In the genomic region with DNA sequence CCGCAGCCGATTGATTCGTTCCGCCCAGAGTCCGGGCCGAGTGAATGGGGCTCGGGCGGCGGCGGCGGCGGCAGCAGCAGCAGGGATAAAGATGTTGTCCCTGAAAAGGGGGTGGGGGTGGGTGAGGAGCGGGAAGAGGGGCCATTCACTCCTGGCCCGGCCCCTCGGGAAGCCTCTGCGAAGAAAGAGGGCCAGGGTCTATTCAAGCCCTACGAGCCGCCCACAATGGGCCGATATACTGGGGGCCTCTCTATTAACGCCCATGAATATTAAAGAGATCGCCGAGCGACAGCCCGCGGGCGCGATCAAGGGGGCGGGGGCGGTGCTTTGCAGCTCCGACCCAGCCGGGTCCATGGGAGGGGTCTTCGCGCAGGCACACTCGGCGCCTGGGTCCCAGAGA, we compare ENCODE assay signal across 10 mouse cellular contexts. TPM values are rescaled to one million over a fixed set of nuclear protein-coding genes. Genes with fewer than 3 reads are reported as not detected.
DNase-seq lines count a peak whose midpoint lies in the region; ATAC-seq and TF ChIP-seq lines count a peak whose summit lies in the region.
"Had no signal": no experiment of that assay in that cellular context is flagged by ENCODE, and none has a peak within 500 bp of the region (broad histone marks: within the 10 kb centered on the region; RNA-seq: fewer than 3 reads in every experiment).

No protein-coding gene starts in this region.

- H3K9ac ChIP-seq in liver, embryonic 11.5 days (ENCODE audit: low read depth, low read length), result no peak overlapping the region
- peak overlapping the region; percentile 34; the same call in 1 of the 2 replicates for H3K9ac ChIP-seq in embryonic facial prominence, embryonic 14.5 days (ENCODE audit: low read depth, low read length)
- no peak overlapping the region for H3K9ac ChIP-seq in intestine, postnatal 0 days (ENCODE audit: low read depth, low read length)

- no peak for DNase-seq in liver, embryonic 11.5 days (ENCODE audit: low spot score)
- DNase-seq in liver, result no peak
- DNase-seq in embryonic facial prominence, embryonic 14.5 days (ENCODE audit: low spot score), result no peak
- DNase-seq in retina, postnatal 1 day, result peak; percentile 32
- DNase-seq in frontal cortex, postnatal 14 days (ENCODE audit: low spot score in 2 of 2), result no peak
- DNase-seq in testis, postnatal 14 days (ENCODE audit: low spot score), result no peak
- DNase-seq in spleen, adult 18-20 months, result no peak

- no peaks in the 10 kb centered on the region for H3K36me3 ChIP-seq in liver, embryonic 11.5 days (ENCODE audit: control insufficient read depth, insufficient read depth, low read length)
- H3K36me3 ChIP-seq in embryonic facial prominence, embryonic 14.5 days (ENCODE audit: control insufficient read depth, insufficient read depth, low read length), result no peaks in the 10 kb centered on the region
- no peaks in the 10 kb centered on the region for H3K36me3 ChIP-seq in intestine, postnatal 0 days (ENCODE audit: control insufficient read depth, insufficient read depth)

- 0 out of 2 replicates have a peak overlapping the region, but pooled peaks have one; percentile 6 for H3K4me3 ChIP-seq in liver, embryonic 11.5 days (ENCODE audit: low read depth, low read length)
- peak overlapping the region; percentile 32 for H3K4me3 ChIP-seq in embryonic facial prominence, embryonic 14.5 days (ENCODE audit: low read depth, low read length)
- peak overlapping the region; percentile 9 for H3K4me3 ChIP-seq in intestine, postnatal 0 days (ENCODE audit: low read depth, low read length)

- TF ChIP-seq CTCF in intestine, postnatal 0 days (IDR thresholded peaks at IDR 0.05; ENCODE audit: low read depth), result no peak

- no peak overlapping the region; the same call in 1 of the 2 replicates for H3K4me2 ChIP-seq in liver, embryonic 11.5 days
- peak overlapping the region; percentile 49 for H3K4me2 ChIP-seq in embryonic facial prominence, embryonic 14.5 days (ENCODE audit: low read depth, low read length)
- H3K4me2 ChIP-seq in intestine, postnatal 0 days (replicated peaks; ENCODE audit: low read depth), result peak overlapping the region; percentile 27

- H3K9me3 ChIP-seq in liver, embryonic 11.5 days (ENCODE audit: control insufficient read depth, low read length), result no peaks in the 10 kb centered on the region
- no peaks in the 10 kb centered on the region for H3K9me3 ChIP-seq in embryonic facial prominence, embryonic 14.5 days (ENCODE audit: control insufficient read depth, low read length)
- no peaks in the 10 kb centered on the region for H3K9me3 ChIP-seq in intestine, postnatal 0 days (ENCODE audit: control insufficient read depth)

- H3K27me3 ChIP-seq in liver, embryonic 11.5 days (replicated peaks; ENCODE audit: control insufficient read depth, insufficient read depth, low read length), result peaks cover 100% of the 10 kb centered on the region
- peaks cover 99% of the 10 kb centered on the region for H3K27me3 ChIP-seq in embryonic facial prominence, embryonic 14.5 days (replicated peaks; ENCODE audit: control insufficient read depth, insufficient read depth, low read length)
- H3K27me3 ChIP-seq in intestine, postnatal 0 days (replicated peaks; ENCODE audit: control insufficient read depth, insufficient read depth, low read length), result peaks cover 99% of the 10 kb centered on the region

- ATAC-seq in liver, embryonic 11.5 days (replicated peaks; ENCODE audit: low FRiP score), result no peak
- no peak for ATAC-seq in embryonic facial prominence, embryonic 14.5 days (ENCODE audit: low read depth)
- no peak for ATAC-seq in intestine, postnatal 0 days
- ATAC-seq: Patski had no signal

- H3K4me1 ChIP-seq in liver, embryonic 11.5 days (replicated peaks; ENCODE audit: control insufficient read depth, insufficient read depth, low read length), result peaks cover 4% of the 10 kb centered on the region; the same call in 1 of the 2 replicates
- H3K4me1 ChIP-seq in embryonic facial prominence, embryonic 14.5 days (ENCODE audit: control insufficient read depth, insufficient read depth, low read length), result peaks cover 26% of the 10 kb centered on the region
- no peaks in the 10 kb centered on the region for H3K4me1 ChIP-seq in intestine, postnatal 0 days (replicated peaks; ENCODE audit: control insufficient read depth, insufficient read depth, low read length)

- WGBS in liver, embryonic 11.5 days, result 3% methylated on average over 35 of the region's 35 CpGs
- 1% methylated on average over 32 of the region's 35 CpGs for whole genome bisulfite sequencing in embryonic facial prominence, embryonic 14.5 days
- WGBS in intestine, postnatal 0 days, result under 1% methylated on average over 35 of the region's 35 CpGs

- no peak overlapping the region for H3K27ac ChIP-seq in liver, embryonic 11.5 days (ENCODE audit: low read depth, low read length)
- no peak overlapping the region for H3K27ac ChIP-seq in embryonic facial prominence, embryonic 14.5 days (replicated peaks; ENCODE audit: low read depth, low read length)
- no peak overlapping the region for H3K27ac ChIP-seq in intestine, postnatal 0 days (ENCODE audit: low read depth, low read length)

RNA-seq across cellular contexts. Expression of a gene that starts 3.1 kb away (rescaled TPM):
- polyA plus RNA-seq in liver, embryonic 11.5 days (2014; fragmentation: Nextera tagmentation; extraction: Ambion mirVana), result 0.07 TPM in 1 of 2 replicates, not detected in the other
- 2.6 TPM in 2 replicates for polyA plus RNA-seq in embryonic facial prominence, embryonic 14.5 days (2014; fragmentation: Nextera tagmentation; extraction: Ambion mirVana)
- polyA plus RNA-seq in intestine, postnatal 0 days (2015; fragmentation: Nextera tagmentation; extraction: Ambion mirVana), result not detected in 2 replicates
- polyA plus RNA-seq: gonadal fat pad, adult 2 months; Patski had no signal

RNA-seq across cellular contexts. Expression of a gene that starts 33.8 kb away (rescaled TPM):
- polyA plus RNA-seq in liver, embryonic 11.5 days (2014; fragmentation: Nextera tagmentation; extraction: Ambion mirVana), result 86.0 and 96.1 TPM in 2 replicates
- 36.8 and 44.2 TPM in 2 replicates for polyA plus RNA-seq in embryonic facial prominence, embryonic 14.5 days (2014; fragmentation: Nextera tagmentation; extraction: Ambion mirVana)
- polyA plus RNA-seq in intestine, postnatal 0 days (2015; fragmentation: Nextera tagmentation; extraction: Ambion mirVana), result 18.2 and 18.8 TPM in 2 replicates

RNA-seq across cellular contexts. Expression of a gene that starts 51.4 kb away (rescaled TPM):
- polyA plus RNA-seq in liver, embryonic 11.5 days (2014; fragmentation: Nextera tagmentation; extraction: Ambion mirVana), result 26.7 and 28.9 TPM in 2 replicates
- polyA plus RNA-seq in embryonic facial prominence, embryonic 14.5 days (2014; fragmentation: Nextera tagmentation; extraction: Ambion mirVana), result 47.8 and 48.9 TPM in 2 replicates
- 13.4 and 14.5 TPM in 2 replicates for polyA plus RNA-seq in intestine, postnatal 0 days (2015; fragmentation: Nextera tagmentation; extraction: Ambion mirVana)
